Mouse (Mus musculus) heart, embryonic 15.5 days (tissue): ENCODE results near the gene Hmces. TPM values are rescaled to one million over a fixed set of nuclear protein-coding genes. Genes with fewer than 3 reads are reported as not detected.

Experiments
- ATAC-seq: fragments of 200-750 bp; cut with Nextera tagmentation; replicated peaks from 2 replicates; pipeline ENCODE4 v1.8.0; 2017; ENCODE audit warnings: low read depth, moderate TSS enrichment; ENCODE audit not compliant: insufficient number of reproducible peaks, insufficient read depth, low FRiP score
- H3K27ac ChIP-seq: fragments of 300-500 bp; sonication (generic); 2 replicates; pipeline ENCODE4 v1.5.1; 2015; ENCODE audit warnings: mild to moderate bottlenecking, inconsistent platforms
- H3K27me3 ChIP-seq: fragments of 300-500 bp; sonication (generic); 2 replicates; pipeline ENCODE4 v1.6.1; 2015; ENCODE audit warnings: inconsistent platforms
- H3K36me3 ChIP-seq: fragments of 300-500 bp; sonication (generic); 2 replicates; pipeline ENCODE4 v1.6.1; 2015; ENCODE audit warnings: mild to moderate bottlenecking, inconsistent platforms
- H3K4me1 ChIP-seq: fragments of 300-500 bp; sonication (generic); replicated peaks from 2 replicates; pipeline ENCODE4 v1.6.1; 2015; ENCODE audit warnings: inconsistent platforms
- H3K4me2 ChIP-seq: fragments of 300-500 bp; sonication (generic); 2 replicates; pipeline ENCODE4 v1.6.1; 2015; ENCODE audit warnings: inconsistent platforms, mild to moderate bottlenecking, moderate library complexity
- H3K4me3 ChIP-seq: fragments of 300-500 bp; sonication (generic); 2 replicates; pipeline ENCODE4 v1.5.1; 2015; ENCODE audit warnings: mild to moderate bottlenecking, inconsistent platforms
- H3K9ac ChIP-seq: fragments of 300-500 bp; sonication (generic); 2 replicates; pipeline ENCODE4 v1.6.1; 2015; ENCODE audit warnings: mild to moderate bottlenecking, inconsistent platforms
- H3K9me3 ChIP-seq: fragments of 300-500 bp; sonication (generic); replicated peaks from 2 replicates; pipeline ENCODE4 v1.6.1; 2016; ENCODE audit warnings: inconsistent platforms
- WGBS: fragments of 180-500 bp; shearing (Covaris S2); methylation state at CpG from one replicate; pipeline ENCODE4 v1.1.7; 2015; ENCODE audit warnings: mixed read lengths; 5-methylcytosine and 5-hydroxymethylcytosine counted together
- polyA plus RNA-seq: library from polyadenylated mRNA; unstranded; fragments of >200 nt; fragmentation: Nextera tagmentation; extraction: Ambion mirVana; gene quantifications from 2 replicates; pipeline ENCODE4 v1.2.1, GENCODE M21; 2015

The Hmces gene
- polyA plus RNA-seq, 1 experiment from 2014 or later = 20.4 TPM

GRCm38 (mm10) chr6:87879010-87879409 is 34.7 kb upstream of the Hmces start:
- Histone ChIP-seq H3K4me1 (no peaks in the 10 kb centered on the region), H3K4me2 (no peak overlapping the region), H3K36me3 (no peaks in the 10 kb centered on the region), H3K4me3 (no peak overlapping the region), H3K27me3 (no peaks in the 10 kb centered on the region), H3K27ac (no peak overlapping the region), H3K9me3 (no peaks in the 10 kb centered on the region), H3K9ac (no peak overlapping the region)
- WGBS = 38% methylated on average over 4 of the region's 4 CpGs
- ATAC-seq = no peak

DNA sequence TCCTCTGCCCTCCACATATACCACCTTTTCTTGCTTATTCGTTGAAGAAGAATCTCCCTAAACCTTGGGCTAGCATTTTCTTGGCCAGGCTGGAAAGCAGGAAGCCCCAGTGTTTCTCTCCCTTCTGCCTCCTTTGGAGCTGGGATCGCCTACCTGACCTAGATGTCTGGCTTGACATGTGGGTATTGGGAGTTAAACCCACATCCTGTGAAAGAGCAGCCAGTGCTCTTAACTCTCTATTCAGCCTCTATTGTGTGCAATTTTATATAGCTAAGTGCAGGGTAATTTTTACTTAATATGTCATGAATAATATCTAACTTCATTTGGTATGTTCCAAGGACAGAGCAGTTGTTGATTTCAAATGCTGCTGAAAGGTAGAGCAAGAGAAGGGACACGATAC is 34.1 kb upstream of the Hmces start:
- no peak overlapping the region for H3K9ac ChIP-seq
- H3K4me1 ChIP-seq = no peaks in the 10 kb centered on the region
- no peaks in the 10 kb centered on the region for H3K9me3 ChIP-seq
- no peak overlapping the region for H3K4me3 ChIP-seq
- no peak overlapping the region for H3K27ac ChIP-seq
- 61% methylated on average over 3 of the region's 3 CpGs for WGBS
- no peaks in the 10 kb centered on the region for H3K27me3 ChIP-seq
- no peaks in the 10 kb centered on the region for H3K36me3 ChIP-seq
- no peak for ATAC-seq
- H3K4me2 ChIP-seq = no peak overlapping the region

DNA sequence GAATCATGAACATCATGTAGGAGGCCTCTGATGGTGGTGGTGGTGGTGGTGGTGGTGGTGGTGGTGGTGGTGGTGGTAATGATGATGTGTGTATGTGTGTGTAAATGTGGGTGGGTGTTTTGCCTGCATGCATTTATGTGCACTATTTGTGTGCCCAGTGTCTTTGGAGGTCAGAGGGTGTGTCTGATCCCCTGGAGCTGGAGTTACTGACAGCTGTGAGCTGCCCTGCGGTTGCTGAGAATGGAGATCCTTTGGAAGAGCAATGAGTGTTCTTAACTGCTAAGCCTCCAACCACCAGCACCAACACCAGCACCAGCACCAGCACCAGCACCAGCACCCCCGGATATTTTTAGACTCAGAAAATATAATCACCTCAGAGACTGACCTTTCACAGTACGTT is 31.5 kb upstream of the Hmces start:
- WGBS = 68% methylated on average over 3 of the region's 3 CpGs
- Histone ChIP-seq H3K27ac (no peak overlapping the region), H3K9me3 (no peaks in the 10 kb centered on the region), H3K4me2 (no peak overlapping the region), H3K27me3 (no peaks in the 10 kb centered on the region), H3K36me3 (no peaks in the 10 kb centered on the region), H3K4me1 (no peaks in the 10 kb centered on the region; the same call in 1 of the 2 replicates), H3K9ac (no peak overlapping the region), H3K4me3 (no peak overlapping the region)
- no peak for ATAC-seq

GRCm38 (mm10) chr6:87882816-87883215 is 30.9 kb upstream of the Hmces start:
- peaks cover 2% of the 10 kb centered on the region; the same call in 1 of the 2 replicates for H3K4me1 ChIP-seq
- H3K27ac ChIP-seq = no peak overlapping the region

GRCm38 (mm10) chr6:87886721-87887120 is 27.0 kb upstream of the Hmces start:
- Histone ChIP-seq H3K36me3 (peaks cover 22% of the 10 kb centered on the region), H3K9ac (no peak overlapping the region), H3K27me3 (no peaks in the 10 kb centered on the region), H3K27ac (no peak overlapping the region), H3K4me1 (peaks cover 10% of the 10 kb centered on the region), H3K4me2 (no peak overlapping the region), H3K9me3 (no peaks in the 10 kb centered on the region), H3K4me3 (no peak overlapping the region)
- ATAC-seq = no peak
- 92% methylated on average over 1 of the region's 1 CpGs for WGBS

More at GRCm38 (mm10) chr6:87882816-87883215, 30.9 kb upstream of the Hmces start:
- WGBS = 49% methylated on average over 4 of the region's 4 CpGs
- no peak overlapping the region for H3K4me3 ChIP-seq
- H3K9me3 ChIP-seq = no peaks in the 10 kb centered on the region
- no peaks in the 10 kb centered on the region for H3K36me3 ChIP-seq
- no peaks in the 10 kb centered on the region for H3K27me3 ChIP-seq
- ATAC-seq = no peak
- no peak overlapping the region for H3K9ac ChIP-seq
- no peak overlapping the region for H3K4me2 ChIP-seq

GRCm38 (mm10) chr6:87887594-87888233 is 26.0 kb upstream of the Hmces start, which contains the start of gene Copg1:
Copg1 (plus strand) TSS chr6:87887814.
- no peaks in the 10 kb centered on the region for H3K27me3 ChIP-seq

GRCm38 (mm10) chr6:87893931-87894330 is 19.8 kb upstream of the Hmces start:
- Histone ChIP-seq H3K36me3 (peaks cover 91% of the 10 kb centered on the region), H3K4me3 (no peak overlapping the region), H3K4me1 (peaks cover 2% of the 10 kb centered on the region), H3K27ac (no peak overlapping the region), H3K4me2 (no peak overlapping the region), H3K27me3 (no peaks in the 10 kb centered on the region), H3K9me3 (no peaks in the 10 kb centered on the region), H3K9ac (no peak overlapping the region)
- ATAC-seq = no peak
- WGBS = 94% methylated on average over 7 of the region's 7 CpGs

More at GRCm38 (mm10) chr6:87887594-87888233, 26.0 kb upstream of the Hmces start, which contains the start of gene Copg1:
- Histone ChIP-seq H3K4me1 (peaks cover 10% of the 10 kb centered on the region), H3K9ac (peak within 1 kb of the TSS; percentile 94), H3K4me3 (peak within 1 kb of the TSS; percentile 88), H3K9me3 (no peaks in the 10 kb centered on the region), H3K27ac (peak within 1 kb of the TSS; percentile 84), H3K4me2 (peak within 1 kb of the TSS; percentile 87), H3K36me3 (peaks cover 32% of the 10 kb centered on the region)
- under 1% methylated on average over 31 of the region's 31 CpGs for WGBS
- peak; percentile 99 for ATAC-seq

- H3K27me3 ChIP-seq = no peaks in the 10 kb centered on the region
- no peak overlapping the region for H3K27ac ChIP-seq
- H3K4me2 ChIP-seq = no peak overlapping the region
- no peaks in the 10 kb centered on the region for H3K4me1 ChIP-seq
- 91% methylated on average over 10 of the region's 10 CpGs for WGBS
- peaks cover 96% of the 10 kb centered on the region for H3K36me3 ChIP-seq
- no peak for ATAC-seq
- no peaks in the 10 kb centered on the region for H3K9me3 ChIP-seq
- no peak overlapping the region for H3K9ac ChIP-seq
- H3K4me3 ChIP-seq = no peak overlapping the region
Measured at GRCm38 (mm10) chr6:87898028-87898427, 15.7 kb upstream of the Hmces start.

- Histone ChIP-seq H3K27me3 (no peaks in the 10 kb centered on the region), H3K36me3 (peaks cover 95% of the 10 kb centered on the region), H3K9ac (no peak overlapping the region), H3K9me3 (no peaks in the 10 kb centered on the region), H3K4me2 (no peak overlapping the region), H3K27ac (no peak overlapping the region), H3K4me3 (no peak overlapping the region), H3K4me1 (no peaks in the 10 kb centered on the region)
- no peak for ATAC-seq
- 80% methylated on average over 5 of the region's 5 CpGs for WGBS
Measured at GRCm38 (mm10) chr6:87906632-87907031, 7.1 kb upstream of the Hmces start.

DNA sequence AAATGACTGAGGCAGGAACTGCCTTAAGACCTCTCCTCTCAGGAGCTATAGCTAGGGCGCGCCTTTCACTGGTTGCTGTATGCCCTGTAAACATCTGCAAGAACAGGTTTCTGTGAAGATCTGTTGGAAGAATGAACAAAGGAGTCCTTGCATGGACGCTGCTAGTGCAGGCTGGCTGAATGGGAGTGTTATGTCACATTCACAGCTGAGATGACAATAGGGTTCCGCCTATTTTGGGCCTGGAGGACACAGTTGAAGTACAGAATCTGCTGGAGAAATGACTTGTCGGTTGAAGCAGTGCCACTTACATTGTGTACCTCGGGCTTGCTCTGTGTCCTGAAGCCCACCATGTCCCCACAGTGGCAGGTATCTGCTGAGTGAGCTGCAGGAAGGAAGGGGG is 4.6 kb upstream of the Hmces start:
- WGBS = 87% methylated on average over 6 of the region's 6 CpGs
- Histone ChIP-seq H3K9ac (no peak overlapping the region), H3K27ac (no peak overlapping the region), H3K27me3 (no peaks in the 10 kb centered on the region), H3K4me2 (no peak overlapping the region), H3K4me1 (peaks cover 3% of the 10 kb centered on the region; the same call in 1 of the 2 replicates), H3K9me3 (no peaks in the 10 kb centered on the region), H3K36me3 (peaks cover 85% of the 10 kb centered on the region), H3K4me3 (no peak overlapping the region)
- ATAC-seq = no peak

GRCm38 (mm10) chr6:87911559-87911958 is 2.2 kb upstream of the Hmces start:
- peaks cover 11% of the 10 kb centered on the region for H3K4me1 ChIP-seq
- 76% methylated on average over 6 of the region's 6 CpGs for WGBS
- peaks cover 63% of the 10 kb centered on the region for H3K36me3 ChIP-seq
- no peaks in the 10 kb centered on the region for H3K27me3 ChIP-seq
- no peak overlapping the region for H3K9ac ChIP-seq
- ATAC-seq = no peak
- H3K9me3 ChIP-seq = no peaks in the 10 kb centered on the region
- H3K4me3 ChIP-seq = no peak overlapping the region
- H3K27ac ChIP-seq = no peak overlapping the region
- H3K4me2 ChIP-seq = no peak overlapping the region
